Mouse (Mus musculus) c-Kit-positive CD71-positive TER-119-positive erythroid progenitor cells, embryonic 14.5 days (primary cell): Measurements from ENCODE around the gene Prkn.

Experiments
- DNase-seq: peaks from one replicate; pipeline ENCODE4 v3.0.0-alpha.2; 2013; ENCODE audit warnings: low spot score

The Prkn gene

DNA sequence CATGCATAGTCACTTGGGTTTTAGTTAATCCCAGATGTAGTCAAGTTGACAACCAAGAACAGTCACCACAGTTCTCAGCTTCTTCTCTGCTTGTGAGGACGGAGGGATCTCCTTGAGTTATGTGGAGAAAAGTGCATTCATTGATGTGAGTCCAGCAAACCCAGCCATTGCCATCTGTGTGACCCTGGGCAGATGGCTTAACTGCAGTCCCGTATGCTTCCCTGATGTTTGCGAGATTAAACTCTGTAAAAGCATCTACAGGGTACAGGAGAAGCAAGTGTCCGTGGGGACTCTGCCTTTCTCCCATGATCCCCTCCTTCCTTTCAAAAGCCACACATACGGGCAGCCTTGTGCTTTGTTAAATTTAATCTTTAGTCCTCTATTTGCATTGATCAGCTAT is 157.1 kb downstream of the Prkn start:
- DNase-seq: no peak

DNA sequence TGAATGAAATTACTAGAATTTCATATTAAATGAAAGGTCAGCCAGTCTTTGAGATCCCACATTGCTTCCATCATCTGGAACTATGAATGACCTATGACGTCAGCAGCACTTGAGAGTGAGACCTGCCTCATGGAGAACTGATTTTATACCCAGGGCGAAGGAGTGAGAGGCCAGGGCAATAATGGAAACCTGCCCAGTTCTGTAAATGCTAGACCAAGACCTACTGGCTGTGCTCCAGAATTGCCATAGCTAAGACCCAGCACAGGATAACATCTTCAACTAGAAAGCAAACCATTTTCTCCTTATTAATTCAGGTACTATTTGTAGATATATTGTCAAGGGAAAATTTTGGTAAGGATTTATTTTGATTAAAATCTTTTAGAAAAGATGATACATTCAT is 183.2 kb downstream of the Prkn start:
- no peak for DNase-seq

DNA sequence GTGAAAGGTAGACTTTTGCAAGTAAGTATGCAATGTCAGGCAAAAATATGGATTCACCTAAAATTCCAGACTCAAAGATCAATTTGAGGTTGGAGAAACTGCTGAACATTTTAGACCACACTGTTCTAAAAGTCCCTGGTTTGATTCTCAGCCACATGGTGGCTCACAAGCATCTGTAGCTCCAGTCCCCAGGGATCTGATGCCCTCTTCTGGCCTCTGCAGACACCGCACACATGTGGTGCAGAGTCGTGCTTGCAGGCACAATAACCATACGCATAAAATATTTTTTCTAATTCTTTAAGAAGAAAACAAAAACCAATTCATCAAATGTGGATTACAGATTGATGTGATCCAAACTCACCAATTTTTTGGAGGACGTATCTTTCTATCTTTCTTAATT is 189.2 kb downstream of the Prkn start:
- DNase-seq: no peak

DNA sequence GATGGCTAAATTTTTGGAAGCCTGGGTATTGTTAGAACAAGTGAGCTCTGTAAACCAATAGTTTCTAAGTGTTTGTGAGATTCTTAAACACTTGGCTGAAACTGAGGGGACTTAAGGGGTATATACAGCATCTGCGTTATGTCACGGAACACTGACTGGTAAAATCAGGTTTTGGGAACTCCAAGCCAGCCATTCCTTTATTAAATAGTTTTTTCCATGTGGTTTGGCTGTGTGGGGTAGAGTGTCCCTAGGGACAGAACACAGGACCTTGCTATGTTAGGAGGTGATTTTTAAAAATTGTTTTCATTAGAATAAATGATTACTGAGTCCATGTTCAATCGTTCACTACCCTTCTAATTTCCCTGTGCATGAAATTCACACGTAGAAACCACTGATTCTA is 190.8 kb downstream of the Prkn start:
- DNase-seq: no peak

DNA sequence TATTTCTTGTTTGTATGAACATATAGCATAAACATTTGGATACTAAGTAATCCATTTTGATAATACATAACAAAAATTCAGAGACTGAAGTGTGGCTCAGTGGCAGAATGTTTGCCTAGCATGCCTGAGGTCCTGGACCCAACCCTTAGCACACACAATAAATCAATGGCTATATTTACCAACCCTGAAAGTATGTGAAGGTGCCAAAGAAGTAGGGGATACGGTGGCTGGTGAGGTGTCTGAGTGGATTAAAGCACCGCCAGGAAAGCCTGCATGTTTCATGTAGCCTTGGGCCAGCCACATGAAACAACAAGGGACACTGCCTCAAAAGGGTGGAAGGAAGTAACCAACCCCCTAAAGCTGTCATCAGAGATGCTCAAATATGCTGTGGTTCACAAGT is 192.2 kb downstream of the Prkn start:
- DNase-seq: no peak

DNA sequence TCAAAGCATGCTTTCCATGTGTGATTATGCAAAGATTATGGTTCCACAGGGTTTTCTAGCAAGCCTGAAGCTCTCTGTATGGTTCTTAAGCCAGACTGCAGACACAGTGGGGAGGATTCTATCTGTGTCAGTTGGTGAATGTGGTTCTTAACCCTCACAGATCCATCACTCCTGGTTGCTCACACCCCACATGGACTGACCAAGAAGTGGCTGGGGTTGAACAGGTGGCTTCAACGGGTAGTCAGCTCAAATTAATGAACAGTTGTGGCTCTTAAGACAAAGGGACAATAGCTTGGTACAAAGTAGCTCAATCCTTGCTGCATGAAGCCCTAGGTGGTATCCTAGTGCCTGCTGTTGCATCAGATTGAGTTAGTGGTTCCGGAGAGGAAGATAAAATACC is 193.4 kb downstream of the Prkn start:
- no peak for DNase-seq

DNA sequence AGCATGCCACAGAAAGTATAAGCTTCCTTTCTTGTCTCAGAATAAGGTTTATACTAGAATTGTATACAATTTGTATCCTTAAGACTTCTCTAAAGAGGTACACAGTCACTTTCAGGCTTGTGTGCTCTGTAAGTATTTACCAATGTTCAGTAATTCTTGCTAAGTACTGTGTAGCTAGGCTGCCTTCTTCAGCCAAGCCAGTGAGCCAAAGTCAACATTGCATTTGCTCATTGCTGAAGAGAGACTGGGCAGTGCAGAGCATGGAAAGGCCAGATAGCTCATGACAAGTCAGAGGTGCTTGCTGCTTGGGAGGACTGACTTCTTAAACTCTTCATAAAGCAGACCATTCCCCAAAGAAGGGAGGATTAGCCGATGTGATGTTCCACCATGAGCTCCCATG is 198.1 kb downstream of the Prkn start:
- DNase-seq: no peak

DNA sequence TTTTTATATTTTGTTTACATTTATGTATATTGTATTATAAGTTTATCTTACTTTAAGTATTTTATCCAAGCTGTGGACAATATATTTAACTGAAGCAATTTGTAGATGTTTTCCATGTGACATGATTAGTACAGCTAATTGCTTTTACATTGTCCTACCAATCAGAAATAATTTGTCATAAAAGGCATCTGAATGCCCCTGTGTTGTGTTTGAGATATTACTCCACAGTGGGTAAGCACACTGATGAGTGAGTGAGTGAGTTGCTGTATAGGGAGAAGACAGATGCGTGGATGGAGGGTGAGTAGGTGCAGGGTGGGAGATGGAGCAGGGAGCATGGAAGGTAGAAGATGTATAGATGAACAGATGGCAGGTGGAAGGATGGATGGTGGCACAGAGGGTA is 218.8 kb downstream of the Prkn start:
- no peak for DNase-seq

DNA sequence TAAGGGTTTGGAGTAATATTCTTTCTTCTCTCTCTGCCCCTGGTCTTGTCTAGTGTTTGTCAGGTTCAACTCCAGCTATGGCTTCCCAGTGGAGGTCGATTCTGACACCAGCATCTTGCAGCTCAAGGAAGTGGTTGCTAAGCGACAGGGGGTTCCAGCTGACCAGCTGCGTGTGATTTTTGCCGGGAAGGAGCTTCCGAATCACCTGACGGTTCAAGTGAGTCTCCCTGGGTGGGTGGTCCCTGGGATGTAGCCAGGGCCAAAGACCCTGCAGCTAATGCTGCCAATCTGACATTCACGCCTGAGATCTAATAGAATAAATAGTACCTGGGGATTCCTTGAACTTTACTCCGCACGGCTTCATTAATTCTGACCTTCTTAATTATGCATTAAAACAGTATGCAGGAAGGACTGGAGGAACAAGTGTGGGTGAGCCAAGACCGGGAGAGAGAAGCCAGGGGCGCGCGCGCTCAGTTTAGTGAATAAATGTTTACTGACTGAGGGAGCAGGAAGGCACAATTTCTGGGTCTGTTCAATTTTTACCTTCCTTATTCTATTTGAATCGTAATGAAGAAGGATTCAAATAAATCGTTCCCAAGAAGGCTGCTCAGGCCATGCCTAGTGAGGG is 227.0 kb downstream of the Prkn start:
- no peak for DNase-seq

DNA sequence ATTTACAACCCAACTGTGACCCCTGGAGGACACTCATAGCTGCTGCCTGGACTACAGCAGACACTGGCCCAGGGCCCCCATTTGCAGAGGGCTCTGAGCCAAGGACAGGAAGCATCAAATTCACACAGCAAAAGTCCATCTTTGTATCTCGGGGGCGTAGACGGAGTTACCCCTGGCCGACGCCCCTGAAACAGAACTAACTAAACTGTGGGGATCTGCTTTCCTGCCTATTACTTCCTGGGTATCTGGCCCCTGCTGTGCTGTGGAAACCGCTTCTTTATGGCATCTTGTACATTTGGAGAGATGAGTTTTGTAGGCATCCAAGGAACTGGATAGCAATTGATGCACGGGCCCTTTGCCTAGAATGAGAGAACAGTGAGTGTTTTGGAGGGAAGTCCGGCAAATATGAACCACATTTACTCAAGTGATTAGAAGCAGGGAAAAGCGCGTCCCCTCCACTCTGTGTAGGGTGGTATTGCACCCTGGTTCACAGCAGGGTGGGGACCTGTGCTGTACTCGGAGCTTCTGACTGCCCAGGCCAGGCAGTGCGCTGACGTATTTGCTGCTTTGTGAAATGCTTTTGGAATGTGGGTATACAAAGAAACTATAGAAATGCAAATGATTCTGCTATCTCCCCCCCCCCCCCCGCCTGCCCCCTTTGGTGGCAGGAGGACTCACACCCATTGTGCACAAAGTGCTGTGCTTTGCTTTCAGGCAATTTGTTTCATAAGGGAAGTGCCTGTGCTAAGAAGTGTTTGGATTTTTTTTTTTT is 227.7 kb downstream of the Prkn start:
- no peak for DNase-seq

DNA sequence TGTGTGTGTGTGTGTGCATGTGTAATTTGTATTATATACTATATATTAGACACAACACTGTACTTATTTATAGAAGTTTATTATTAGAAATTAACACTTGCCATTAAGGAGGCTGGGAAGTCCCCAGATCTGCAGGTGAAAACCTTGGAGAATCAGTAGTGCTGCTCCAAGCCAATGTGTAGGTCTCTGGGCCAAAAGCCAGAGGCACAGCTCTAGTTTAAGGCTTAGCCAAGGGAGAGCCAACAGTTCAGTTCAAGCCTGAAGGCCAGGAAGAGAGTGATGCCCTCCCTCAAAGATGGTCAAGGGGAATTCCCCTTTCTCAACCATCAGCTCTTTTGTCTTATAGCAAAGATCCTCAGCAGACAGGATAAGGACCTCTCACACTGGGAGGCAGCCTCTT is 230.8 kb downstream of the Prkn start:
- no peak for DNase-seq

DNA sequence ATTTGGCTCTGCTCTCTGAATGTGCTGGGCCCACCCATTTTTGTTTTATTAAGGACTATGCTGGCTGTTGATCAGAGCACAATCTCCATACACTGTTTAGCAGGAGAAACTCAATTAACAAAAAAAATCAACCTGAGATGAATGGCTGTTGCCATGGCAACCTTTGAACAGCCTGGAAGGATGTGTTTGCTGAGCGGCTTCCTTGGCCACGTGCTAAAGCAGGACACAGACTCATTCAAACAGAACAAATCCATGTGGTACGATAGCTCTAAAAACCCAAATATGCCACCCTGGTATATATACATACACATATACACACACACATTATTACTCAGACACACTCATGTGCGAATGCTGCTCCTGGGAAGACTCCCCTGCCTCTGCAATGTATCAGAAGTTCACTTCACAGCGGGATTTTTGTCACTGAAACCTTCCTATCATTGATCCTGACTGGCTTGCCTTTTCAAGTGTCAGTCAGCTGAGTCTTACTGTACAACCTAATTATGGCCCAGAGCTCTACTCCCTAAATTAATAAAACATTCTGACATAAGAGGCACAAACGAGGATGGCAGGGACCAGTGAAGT is 236.2 kb downstream of the Prkn start:
- no peak for DNase-seq

DNA sequence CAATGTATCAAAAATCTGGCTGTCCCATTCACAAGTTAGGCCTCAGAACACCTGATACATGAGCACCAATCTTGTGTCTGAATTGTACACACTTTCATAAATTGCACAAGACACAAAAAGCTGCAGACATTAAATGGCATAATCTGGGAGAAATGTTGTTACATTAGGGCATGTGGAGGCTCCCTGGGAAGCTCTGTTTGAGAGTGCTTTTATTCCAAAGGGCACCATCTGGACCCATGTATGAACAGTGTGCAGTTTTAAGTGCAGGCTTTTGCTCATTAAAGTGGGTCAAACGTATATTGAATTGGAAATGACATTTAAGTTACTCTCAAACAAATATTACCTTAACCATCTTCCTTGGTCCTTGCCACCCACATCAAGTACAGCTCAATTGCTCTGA is 246.3 kb downstream of the Prkn start:
- no peak for DNase-seq

DNA sequence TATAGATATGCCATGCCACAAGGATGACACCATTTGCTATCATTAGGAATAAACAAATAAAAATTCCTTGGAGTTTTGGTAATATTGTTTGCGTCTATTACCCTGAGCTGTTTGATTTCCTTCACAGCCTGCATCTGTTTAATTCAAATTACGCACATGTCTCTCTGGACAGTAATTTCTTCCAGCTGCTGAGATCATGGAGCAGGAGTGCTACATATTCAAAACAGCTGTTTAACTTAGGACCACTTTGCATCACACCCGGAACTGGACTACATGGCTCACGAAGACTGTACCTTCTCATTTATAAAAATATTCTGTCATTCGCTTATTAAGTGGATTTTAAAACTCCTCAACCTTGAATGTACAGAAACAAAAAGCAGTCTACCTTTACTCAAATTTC is 246.9 kb downstream of the Prkn start:
- DNase-seq: no peak

DNA sequence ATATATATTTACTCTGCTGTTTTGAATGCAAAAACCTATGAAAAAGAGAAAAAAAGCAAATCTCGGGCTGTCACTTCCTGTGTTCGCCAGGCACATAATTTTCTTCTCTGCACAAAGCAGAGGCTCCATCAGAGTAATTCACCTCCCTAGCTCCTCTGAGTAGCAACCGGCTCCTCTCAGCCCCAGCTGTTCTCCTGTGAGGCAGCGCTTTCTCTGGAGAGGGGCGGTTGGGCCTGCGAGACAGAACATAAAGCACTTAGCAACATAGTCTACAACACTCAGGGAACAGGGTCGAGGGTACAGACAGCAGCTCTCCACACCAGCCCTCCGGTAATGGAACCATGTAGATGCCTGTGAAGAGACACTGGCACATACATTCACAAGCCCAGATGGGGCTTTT is 247.6 kb downstream of the Prkn start:
- DNase-seq: no peak

DNA sequence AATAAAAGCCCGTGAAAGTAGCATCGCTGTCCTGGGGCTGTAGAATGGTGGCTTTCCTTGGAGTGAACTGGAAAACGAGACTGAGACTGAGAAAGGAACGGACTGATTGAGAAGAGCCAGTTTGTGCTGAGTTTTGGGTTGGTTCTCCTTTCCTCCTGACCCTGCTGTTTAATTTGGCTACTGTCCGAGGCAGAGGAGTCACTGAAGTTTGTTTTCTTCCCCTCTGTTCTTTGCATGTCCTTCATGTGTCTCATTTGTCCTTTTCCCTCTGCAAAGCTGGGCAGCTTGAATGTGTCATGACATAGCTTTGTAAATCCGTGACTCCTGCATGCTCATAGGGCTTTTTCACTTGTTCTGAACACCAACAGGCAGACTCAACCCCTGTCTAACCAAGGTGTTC is 249.2 kb downstream of the Prkn start:
- DNase-seq: no peak

DNA sequence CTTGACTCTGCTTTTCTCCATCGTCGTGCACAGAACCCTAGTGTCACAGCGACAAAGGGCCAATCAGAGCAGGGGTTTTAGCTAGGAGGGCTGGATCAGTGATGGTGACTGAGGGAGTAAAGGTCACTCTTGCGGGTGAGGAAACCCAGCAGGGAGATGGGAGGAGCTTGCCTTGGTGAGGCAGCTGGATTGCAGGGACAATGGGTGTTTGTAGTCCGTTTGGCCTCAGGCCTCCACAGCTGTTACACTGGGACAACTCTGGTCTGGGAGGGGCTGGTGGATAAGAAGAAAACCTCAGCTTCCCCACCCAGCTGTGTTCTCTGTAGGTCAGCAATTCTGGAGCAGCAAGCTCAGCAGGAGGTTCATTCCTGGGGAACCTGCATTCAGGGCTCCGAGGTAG is 252.7 kb downstream of the Prkn start:
- no peak for DNase-seq

DNA sequence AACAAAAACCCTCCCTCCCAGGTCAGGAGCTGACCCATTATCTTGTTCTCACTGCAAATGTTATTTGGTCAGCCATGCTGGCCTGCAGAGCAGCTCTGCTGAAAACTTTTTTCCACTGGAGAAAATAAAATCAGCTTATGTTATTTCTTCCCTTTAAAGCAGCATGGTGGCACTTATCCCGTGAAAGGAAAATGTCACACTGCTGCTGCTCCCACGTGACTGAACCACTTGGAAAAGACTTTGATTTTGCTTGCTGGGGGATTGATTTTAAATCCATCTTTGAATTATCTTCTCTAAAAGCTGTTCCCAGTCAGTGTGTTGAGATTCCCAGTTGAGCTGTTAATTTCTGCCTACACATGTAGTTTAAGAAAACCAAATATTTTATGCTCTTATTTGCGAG is 253.1 kb downstream of the Prkn start:
- DNase-seq: no peak

DNA sequence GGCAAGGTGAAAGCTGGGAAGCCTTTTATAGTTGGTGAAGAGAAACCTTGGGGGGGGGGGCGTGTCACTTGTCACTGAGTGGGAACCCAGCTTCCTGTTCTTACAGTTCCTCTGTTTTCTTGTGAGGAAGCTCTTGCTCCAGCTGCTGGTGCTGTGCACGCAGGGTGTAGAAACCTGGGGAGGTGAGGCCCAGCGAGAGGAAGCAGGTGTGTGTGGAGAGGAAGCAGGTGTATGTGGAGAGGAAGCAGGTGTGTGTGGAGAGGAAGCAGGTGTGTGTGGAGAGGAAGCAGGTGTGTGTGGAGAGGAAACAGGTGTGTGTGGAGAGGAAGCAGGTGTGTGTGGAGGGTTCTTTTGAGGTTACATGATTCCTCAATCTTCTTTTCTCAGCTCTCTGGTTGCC is 266.8 kb downstream of the Prkn start:
- DNase-seq: no peak

DNA sequence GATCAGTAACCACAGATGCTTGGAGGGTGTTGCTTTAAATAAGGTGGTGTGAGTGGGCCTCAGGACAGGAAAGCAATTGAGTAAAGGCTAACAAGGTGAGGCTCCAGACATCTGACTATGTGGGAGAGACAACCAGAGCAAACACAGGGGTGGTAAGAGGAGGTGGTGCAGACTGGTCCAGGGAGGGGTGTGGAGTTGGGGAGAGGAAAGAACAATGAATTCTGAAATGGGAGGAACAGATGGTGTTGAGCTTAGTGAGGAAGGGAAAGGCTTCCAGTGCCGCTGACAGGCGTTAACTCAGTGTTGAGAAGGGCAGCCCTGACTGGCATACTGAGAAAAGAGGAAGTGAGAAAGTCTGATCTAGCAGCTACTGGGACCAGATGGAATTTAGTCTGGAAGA is 267.7 kb downstream of the Prkn start:
- no peak for DNase-seq

DNA sequence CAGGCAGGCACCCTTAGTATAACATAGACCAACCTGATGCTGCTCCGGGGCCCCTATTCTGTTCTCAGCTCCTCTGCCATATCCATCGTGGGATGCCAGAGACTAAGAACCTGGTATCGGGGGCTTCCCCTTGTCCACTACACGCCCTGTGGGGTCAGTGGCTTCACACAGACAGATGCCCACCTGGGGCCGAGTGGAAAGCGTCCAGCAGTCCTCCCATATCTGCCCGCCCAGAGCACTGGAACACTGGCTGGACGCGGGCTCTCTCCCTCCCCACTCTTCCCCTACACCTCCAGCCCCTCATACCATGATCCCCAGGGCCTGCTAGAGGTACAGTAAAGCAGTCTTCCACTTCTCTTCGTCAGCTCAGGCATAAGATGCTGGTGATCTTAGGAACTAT is 277.3 kb downstream of the Prkn start:
- DNase-seq: no peak

DNA sequence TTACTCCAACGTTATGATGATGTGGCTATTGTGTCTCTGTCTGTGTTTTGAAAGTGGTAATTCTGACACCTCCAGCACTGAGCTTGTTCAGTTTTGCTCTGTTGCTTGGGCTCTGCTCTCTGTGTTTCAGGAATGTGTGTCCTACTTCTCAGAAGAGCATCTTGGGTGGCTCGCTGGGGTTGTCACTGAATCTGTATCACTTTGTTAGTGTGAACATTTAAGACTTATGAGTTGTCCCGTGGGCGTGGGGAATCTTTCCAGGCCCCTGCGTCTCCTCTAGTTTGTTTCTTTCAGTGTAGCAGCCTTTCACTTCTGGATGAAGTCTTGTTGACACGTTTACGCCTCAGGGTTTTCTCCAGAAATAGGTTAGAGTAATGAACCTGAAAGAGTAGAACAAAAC is 283.9 kb downstream of the Prkn start:
- no peak for DNase-seq

DNA sequence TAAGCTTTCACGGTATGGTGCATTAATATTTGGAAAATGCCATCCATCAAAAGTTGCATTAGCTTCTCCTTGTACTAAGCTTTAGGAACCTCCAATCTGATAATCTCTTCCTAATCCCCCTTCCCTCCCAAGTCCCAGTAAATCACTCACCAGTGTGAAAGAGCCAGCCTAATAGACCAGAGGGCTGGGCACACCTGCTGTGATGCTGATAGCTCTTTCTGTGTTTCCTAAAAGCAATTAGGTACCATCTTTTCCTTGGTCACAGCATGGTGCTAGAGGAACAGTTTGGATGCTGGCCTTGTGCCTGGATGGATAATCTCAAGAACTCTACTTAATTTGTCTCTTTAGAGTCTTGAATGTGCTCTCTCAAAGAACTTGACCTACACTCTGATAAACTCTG is 287.0 kb downstream of the Prkn start:
- no peak for DNase-seq

DNA sequence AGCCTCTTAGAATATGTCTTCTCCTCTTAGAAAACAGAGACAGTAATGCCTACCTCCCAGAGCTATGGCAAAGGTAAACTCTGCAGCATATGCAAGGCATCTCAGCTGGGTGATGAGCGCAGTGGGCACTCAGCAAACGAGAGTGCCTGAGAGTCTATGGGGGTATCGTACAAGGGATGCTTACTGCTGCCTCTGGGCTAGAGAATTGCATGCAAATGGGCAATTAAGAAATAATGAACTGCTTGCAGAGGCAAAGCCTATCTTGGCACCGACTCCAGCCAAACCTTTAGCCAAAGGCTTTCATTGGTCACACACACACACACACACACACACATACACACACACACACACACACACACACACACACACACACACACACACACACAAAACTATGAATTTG is 290.7 kb downstream of the Prkn start:
- no peak for DNase-seq
